Mouse (Mus musculus) thymus, postnatal 25 days (tissue): ENCODE measurements around the gene Rab14.
A peak's percentile ranks its signal among the peaks of the same experiment; 100 is the strongest.

Experiments
- DNase-seq: peaks from one replicate; pipeline ENCODE4 v3.0.0; 2022

Rab14 gene

DNA sequence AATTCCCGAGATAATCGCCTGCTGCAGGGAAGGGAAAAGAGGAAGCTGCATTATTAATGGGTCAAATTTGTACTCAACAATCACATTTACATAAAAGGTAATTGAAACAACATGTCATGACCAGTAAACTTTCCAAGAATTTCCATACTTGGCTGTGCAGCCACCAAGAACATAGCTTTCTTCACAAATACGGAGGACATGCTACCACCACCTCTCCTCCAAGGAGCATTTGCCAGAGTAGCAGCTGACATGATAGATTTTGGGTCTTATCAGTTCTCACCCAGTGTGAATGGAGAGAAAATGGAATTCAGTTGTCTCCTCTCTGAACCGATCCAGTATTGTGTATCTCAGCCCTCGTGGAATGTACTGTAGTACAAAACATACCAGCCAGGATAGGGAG, 1.4 kb downstream of the Rab14 start:
- DNase-seq: no peak

DNA sequence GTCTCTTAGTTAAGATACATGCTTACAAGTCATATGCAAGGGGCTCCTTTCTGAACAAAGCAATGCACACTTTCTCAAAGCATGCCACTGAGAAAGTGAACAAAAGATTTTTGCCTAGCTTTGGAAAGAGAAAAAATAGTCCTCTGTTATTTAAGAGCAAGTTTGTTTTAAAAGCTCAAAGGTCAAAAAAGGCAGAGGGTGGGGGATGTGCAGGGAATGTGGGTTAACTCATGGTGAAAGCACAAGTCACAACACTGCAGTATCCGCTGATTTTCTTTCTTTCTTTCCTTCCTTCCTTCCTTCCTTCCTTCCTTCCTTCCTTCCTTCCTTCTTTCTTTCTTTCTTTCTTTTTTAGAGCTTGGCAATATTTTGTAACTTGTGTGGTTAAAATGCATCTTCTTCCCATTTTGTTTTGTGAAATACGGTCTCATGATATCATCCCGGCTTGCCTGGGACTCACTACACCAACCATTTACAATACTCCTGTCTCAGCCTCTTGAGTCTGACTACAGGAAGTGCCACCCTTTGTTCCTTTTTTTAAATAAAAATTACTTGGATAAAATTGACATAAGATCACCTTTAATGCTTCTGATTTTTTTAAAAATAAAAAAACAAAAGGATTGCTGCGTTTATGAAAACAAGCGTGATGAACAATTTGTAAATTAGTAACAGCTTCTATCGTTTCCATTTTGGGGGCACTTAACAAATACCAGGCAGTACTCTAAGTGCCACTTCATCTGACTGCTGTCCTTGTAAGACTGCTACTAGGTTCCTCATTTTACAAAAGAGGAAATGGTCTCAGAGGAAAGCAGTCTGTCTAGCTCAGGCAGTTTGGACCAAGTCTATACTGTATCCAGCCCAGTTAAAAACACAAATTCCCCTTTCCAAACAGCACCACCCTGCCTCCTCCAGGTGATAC, 5.0 kb downstream of the Rab14 start:
- no peak for DNase-seq

DNA sequence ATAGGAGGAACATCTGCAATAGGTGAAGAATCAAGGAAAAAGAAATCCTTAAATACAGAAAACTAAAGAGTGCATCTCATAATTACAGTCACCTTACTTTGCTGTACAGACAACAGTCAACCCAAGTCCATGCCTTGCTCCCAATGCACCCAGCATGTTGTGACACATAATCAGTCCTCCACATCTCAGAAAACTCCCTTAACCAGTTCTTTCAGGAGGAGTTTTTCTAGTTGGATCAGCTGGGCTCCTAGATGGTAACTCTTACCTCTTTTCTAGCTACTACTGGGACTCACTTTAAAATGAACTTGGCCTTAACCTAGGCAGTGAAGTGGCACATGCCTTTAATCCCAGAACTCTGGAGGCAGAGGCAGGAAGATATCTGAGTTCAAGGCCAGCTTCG, 6.9 kb downstream of the Rab14 start:
- no peak for DNase-seq

DNA sequence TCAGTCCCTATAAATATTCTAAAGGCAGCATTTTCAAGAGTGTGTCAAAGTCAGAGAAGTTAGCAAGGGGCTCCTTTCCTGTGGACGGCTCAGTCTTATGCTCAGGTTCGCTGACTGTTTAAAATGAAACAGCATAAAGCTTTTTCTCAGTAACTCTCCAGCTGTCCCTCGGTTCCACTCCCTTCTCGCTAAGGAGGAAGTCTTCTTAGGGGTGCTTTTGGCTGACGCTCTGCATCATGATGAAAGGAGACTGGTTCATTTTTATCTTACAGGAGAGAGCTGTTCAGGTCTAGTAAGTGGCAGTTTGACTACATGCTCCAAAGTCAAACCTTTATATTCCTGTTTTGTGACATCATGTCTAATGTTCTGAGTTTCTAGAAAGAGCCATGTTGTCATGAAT, 12.0 kb downstream of the Rab14 start:
- no peak for DNase-seq

DNA sequence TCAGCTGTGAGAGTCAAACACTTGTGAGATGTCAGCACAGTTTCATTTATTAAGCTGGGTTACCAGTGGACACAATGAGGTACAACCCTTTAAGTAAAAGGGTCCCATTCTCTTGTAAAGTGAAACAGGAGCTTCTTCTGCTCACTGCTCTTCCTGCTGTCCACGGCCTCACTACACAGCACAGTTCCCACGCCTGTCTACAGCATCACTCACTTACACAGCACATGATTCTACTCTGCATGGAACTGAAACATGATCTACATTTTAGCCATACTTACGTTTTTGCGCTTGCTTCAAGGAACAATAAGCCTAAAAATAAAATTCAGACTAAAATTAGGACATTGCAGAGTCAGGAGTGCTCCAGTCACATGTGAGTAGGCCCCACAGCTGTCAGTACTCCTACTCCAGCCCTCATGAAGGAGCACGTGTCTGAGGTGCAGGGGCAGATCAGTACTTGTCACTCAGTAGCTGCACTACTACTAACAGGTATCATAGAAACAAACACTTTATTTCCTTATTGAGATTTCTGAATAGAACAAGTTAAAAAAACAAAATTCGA, 17.7 kb downstream of the Rab14 start:
- no peak for DNase-seq

DNA sequence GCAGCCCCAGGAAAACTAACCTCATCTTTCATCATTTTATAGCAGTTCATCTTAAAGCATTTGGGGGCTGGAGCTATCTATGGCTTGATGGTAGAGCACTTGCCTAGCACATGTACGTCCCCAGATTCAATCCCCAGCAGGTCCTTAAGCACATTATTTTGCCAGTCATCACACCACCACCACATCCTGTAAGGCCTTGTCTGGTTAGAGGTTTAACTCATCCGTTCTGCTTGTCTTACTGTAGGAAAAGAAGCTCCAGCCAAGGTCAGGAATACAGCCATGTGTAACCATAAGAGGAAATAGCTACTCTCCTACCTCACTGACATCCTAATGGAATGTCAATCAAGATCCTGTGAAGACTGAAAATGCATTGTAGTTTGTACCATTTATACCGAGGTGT, 22.8 kb downstream of the Rab14 start:
- DNase-seq: no peak

DNA sequence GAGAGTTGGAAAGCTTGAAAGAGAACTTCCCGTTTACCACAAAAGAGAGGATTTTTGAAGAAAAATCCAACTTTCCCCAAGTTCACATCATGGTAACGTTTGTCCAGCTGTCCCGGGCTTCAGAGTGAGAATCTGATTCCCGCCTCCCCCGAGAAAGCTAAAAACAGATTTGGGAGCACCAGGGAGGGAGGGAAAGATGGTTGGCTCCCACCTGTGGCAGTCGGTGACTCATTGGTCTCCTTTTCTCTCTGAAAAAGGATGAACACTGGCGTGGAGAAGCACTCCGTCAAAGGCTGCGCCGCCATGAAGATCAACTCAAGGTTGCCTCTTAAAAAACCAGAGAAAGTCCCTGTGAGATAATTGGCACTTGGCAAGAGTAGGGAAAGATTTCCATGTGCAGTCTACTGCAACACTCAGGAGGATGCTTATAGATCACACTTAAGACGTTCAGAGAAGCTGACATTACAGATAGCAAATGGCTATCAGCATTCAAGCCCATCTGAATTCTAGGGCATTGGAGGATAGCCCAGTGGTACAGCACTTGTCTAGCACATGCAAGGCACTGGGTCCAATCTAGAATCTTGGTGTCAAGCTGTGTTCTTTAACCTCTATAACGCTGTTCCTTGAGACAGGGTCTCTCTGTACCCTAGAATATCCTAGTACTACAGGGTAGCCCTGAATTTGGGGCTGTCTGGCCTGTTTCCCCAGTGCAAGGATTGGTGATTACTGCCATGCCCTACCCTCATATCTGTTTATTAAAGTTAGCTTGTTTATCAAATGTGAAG, 25.4 kb downstream of the Rab14 start:
- DNase-seq: no peak

DNA sequence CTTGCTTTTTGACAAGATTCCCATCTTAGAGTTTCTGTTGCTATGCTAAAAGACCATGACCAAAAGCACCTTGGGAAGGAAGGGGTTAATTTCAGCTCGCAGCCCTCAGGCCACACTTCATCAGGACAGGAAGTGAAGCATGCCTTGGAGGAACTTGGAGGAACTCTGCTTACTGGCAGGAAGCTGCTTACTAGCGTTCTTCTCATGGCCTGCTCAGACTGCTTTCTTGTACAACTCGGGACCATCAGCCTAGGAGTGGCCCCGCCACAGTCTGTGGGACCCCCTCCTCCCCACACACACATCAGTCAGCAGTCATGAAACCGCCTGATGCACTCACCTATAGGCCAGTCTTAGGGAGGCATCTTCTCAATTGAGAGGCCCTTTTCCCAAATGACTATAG, 26.8 kb downstream of the Rab14 start:
- no peak for DNase-seq

DNA sequence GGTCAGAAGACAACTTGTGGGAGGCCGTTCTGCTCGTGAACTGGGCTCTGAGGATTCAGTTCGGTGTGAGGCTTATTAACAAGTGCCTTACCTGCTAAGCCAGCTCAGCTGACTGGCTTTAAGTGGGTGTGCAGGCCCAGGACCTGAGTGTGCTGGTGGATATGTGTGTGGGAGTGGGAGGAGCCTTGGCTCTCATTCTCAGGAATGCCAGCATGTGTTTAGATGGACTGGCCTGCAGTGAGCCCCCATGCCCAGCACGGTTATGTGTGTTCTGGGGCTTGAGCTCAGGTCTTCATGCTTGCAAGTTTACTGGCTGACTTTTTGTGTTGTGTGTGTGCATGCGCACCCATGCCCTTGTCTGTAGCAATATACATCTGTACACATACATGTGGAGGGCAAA, 27.3 kb downstream of the Rab14 start:
- no peak for DNase-seq

DNA sequence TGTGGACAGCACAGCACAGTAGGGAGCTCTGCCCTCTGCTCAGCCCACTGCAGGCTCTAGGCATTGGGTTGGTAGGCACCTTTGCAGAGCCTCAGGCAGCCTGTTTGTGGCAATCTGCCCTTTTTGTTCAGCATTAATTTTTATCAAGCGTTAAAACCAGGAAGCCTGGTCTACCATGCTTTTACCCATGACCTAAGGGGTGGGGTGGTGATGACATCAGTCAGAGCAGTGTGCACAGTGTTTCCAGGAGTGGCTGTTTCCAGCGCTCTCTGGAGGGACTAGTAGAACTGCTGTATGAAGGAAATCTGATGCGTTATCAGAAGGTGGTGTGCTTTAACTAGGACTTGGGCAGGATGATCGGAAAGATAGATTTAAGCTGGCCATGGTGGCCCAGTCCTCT, 28.7 kb downstream of the Rab14 start:
- DNase-seq: no peak

DNA sequence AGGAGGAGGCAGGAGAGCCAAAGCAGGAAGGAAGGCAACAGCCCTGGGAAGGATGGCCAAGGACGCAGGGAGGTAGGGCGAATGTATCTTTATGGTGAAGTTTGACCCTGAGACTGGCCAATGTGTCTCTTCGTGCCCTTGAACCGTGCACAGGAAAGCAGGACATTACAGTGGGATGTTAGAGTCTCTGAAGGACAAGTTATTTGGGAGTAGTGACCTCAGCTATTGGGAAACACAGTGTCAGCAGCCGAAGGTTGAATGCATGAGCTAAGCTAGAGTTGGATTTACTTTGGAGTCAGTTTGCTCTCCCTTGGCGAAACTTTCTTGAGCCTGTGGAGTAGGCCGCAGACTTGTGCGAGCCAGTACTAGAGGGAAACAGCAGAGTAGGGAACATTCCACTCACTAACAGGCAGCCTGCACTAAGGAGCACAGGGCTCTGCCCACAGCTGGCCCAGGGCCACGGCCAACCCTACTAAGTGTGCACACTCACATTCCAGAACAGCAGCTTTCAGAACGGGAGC, 29.5 kb downstream of the Rab14 start:
- no peak for DNase-seq

DNA sequence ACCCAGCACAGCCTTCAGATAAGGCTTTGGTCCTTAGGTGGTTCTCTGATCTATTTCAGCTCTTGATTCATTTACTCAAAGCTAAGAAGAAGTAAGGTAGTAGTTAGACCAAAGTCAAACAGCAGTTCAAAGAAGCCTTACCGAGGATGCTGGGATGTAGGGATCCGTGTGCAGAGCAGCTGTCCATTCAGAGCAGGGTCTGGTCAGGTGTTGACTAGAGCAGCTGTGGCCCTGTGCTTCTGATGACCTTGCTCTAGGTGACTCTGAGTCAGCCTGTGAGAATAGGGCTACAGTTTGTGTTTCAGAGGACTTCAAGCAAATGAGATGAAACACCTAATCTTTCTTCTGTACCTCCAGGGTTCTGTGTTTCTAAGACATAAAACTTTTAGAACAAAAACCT, 31.5 kb downstream of the Rab14 start:
- no peak for DNase-seq

DNA sequence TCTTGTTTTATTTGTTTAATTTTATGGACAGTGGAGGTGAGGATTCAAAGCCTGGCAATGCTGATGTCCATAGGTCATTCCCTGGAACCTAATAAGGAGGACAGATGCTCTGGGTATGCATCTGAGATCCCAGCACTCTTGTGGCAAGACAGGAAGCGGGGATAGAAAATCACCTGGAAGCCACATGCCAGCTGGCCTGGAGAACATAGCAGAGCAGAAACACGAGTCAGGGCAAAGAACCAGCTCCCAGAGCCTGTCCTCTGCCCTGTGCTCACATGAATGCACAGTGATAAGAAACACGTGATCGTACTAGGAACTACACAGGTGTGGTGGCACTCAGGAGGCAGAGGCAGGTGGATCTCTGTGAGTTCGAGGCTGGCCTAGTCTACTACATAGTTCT, 34.1 kb downstream of the Rab14 start:
- no peak for DNase-seq

DNA sequence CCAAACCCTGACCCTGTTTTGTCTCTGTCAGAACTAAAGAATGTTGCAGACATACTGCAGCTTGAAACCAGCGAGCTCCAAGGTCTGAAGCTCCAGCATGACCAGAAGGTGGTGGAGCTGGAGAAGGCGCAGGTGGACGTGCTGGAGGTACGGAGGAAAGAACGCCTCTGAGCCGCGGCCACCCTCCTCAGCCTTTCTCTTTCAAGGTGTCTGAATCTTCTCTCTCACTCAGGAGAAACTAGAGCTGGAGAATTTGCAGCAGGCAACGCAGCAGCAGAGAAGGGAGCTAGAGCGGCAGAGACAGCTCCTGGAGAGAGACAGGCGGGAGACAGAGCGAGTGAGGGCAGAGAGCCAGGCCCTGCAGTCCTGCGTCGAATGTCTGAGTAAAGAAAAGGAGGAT, 35.5 kb downstream of the Rab14 start:
- no peak for DNase-seq

DNA sequence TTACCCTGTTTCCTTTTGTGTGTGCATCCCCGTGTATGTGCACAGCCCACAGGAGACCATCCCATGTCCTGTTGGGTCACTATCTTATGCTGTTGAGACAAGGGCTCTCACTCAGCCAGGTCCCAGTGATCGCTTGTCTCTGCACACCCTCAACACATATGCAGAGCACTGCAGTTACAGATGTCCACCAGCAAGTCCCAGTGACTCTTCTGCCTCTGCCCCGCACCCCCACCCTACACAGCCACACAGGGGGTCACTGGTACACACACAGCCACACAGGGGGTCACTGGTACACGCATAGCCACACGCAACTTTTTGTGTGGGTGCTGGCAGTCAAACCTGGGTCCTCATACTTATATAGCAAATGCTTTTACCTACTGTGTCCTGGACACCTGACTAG, 37.5 kb downstream of the Rab14 start:
- no peak for DNase-seq

DNA sequence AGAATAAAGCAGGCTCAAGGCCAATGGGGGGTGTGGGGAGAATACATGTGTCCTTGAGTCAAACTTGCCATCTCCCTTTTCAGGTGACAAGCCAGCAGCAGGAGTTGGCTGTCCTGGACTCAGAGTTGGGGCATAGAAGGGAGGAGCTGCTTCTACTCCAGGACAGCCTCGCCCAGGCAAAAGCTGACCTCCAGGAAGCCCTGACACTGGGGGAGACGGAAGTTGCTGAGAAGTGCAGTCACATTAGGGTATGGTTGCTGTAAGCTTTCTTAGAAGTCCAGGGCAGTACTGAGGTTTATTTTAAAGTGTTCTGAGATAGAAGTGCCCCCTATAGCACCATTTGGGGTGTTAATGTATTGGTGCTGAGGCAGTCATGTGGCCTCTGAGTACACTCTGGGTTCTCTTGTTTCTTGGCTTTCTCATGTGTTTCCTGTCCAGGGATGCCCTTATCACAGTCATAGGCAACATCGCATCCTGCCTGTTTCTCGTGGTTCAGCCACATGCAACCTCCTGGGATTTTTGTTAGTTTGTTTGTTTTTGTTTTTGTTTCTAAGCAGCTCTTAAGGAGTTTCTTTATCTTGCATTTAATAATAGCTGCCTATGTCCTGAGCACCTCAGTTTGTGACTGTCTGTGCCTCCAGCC, 39.0 kb downstream of the Rab14 start:
- no peak for DNase-seq

DNA sequence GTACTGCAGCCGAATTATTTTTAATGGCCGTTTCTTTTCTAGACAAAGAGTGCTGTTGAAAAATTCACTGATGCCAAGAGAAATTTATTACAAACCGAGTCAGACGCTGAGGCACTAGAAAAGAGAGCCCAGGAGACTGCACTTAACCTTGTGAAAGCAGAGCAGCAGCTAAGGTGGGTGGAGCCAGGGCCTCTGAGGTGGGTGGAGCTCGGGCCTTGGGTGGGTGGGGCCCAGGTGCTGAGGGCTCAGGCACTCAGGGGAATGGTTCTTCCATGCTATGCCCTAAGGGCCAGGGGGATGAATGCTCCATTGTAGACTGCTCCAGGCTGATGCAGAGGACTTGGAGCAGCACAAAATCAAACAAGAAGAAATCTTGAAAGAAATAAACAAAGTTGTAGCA, 40.7 kb downstream of the Rab14 start:
- peak; percentile 18 for DNase-seq

DNA sequence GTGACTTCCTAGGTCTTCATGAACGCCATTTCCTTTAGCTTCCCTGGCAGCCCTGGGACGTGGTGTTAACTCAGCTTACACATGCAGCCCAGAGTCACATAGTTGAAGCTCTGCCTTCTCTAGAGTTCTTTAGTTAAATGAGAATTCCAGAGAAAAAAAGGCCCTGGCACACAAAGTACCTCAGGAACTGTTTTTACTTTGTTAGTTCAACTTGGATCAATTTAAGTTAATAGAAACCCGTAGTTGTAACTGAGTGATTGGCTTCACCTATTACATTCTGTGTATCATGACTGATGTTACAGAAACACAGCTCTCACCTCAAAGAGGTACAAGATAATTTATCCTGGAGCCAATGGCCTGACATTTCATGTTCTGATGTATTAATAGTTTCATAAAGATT, 42.6 kb downstream of the Rab14 start:
- no peak for DNase-seq

DNA sequence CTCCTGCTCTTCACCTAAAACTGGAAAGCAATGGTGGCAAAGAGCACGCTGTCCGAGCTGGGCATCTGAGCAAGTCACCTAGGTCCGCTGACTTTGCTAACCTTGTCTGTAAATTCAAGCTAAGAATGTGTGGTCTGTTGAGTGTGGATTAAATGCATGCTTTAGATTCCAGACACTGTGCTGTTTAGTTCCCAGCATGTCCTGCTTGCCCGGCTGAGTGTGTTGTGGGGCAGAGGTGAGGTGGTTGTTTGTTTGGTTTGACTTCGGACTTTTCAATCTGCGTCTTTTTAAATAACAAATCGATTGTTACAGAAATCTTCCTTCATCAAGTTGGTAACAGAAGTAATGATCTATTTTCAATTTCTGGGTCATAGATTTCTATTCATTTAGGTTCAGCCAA, 43.1 kb downstream of the Rab14 start:
- DNase-seq: no peak

DNA sequence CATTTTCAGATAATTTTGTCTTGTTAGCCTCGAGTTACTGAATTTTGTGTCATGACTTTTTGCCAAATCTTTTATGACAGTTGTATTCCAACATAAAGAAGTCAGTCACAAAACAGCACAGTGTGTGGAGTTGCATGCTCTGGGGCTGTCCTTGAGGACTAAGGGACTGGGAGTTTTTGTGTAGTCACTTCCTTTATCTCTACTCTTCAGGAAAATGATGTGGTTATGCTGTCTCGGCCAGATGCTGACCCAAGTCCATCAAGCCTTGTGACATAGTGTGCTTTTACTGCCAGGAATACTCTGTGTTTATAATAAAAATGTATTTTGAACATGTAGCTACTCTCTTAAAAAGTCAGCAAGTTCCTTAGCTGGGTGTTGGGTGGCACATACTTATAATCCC, 43.9 kb downstream of the Rab14 start:
- no peak for DNase-seq

DNA sequence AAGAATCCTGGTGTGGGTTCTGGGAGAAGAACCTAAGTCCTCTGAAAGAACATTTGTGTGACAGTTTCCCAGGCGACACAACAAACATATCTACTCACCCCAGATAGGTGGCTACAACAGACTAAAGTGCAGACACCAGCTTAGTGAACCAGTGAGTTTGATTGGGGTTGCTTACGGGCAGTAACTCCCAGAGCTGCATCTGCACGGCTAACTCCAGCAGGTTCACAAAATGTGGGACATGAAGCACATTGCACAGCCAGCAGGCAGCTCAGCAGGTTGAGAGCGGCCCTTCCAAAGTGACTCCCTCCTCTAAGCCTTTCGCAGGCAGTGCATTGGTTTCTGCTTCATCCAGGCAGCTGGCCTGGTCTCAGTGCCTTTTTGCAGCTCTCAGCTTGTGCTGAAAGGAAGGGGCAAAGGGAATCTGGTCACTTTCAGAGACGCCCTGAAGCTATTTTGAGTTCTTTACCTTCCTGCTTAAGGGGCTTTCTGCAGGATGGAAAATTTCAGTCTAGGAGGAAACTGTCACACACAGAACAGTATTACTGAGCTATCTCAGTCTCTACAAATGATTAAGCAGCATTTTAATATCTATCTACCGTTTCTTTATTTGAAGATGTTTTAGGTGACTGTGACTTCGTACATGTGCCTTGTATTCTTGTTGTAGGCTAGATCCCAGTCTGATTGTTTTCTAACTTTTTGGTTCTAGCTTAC, 46.9 kb downstream of the Rab14 start:
- no peak for DNase-seq

DNA sequence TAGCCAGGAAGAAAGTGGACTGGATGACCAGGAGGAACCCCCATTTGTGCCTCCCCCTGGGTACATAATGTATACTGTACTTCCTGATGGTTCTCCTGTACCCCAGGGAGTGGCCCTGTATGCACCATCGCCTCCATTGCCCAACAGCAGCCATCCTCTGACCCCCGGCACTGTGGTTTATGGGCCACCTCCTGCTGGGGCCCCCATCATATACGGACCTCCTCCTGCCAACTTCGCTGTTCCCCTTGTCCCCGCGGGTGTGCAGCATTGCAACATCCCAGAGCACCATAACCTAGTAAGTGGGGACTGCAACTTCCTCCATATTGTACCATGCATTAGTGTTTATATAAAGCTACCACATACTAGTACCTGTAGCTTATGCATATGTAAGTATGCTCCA, 47.7 kb downstream of the Rab14 start:
- no peak for DNase-seq
